Mouse (Mus musculus) hindlimb bud, embryonic 11.5 days (tissue): ENCODE data around the gene Plcd1.
A peak's percentile ranks its signal among the peaks of the same experiment; 100 is the strongest.

Source experiments
- DNase-seq: peaks from one replicate; pipeline ENCODE4 v3.0.0-alpha.2; 2012; ENCODE audit warnings: low read depth, low spot score; ENCODE audit errors: extremely low spot score

Plcd1 gene

GRCm38 (mm10) chr9:119055336-119055735 lies 38.0 kb downstream of the Plcd1 start:
- DNase-seq = no peak

GRCm38 (mm10) chr9:119053964-119054576 lies 39.2 kb downstream of the Plcd1 start:
- DNase-seq = no peak

- DNase-seq = peak; percentile 30
These were observed 41.0 kb downstream of the Plcd1 start, which contains the start of gene Vill for GRCm38 (mm10) chr9:119052154-119052944. Gene Vill (plus strand): TSS chr9:119052778.

- no peak for DNase-seq
These were observed 42.1 kb downstream of the Plcd1 start for GRCm38 (mm10) chr9:119051158-119051557.

GRCm38 (mm10) chr9:119048182-119048903 lies 45.0 kb downstream of the Plcd1 start:
- DNase-seq = no peak

GRCm38 (mm10) chr9:119040101-119040775 lies 53.1 kb downstream of the Plcd1 start:
- no peak for DNase-seq

GRCm38 (mm10) chr9:119038574-119038973 lies 54.7 kb downstream of the Plcd1 start:
- no peak for DNase-seq

- no peak for DNase-seq
These were observed 56.1 kb downstream of the Plcd1 start for GRCm38 (mm10) chr9:119037076-119037730.

GRCm38 (mm10) chr9:119035836-119036235 lies 57.5 kb downstream of the Plcd1 start:
- no peak for DNase-seq

GRCm38 (mm10) chr9:119034676-119035665 lies 58.3 kb downstream of the Plcd1 start:
- no peak for DNase-seq

GRCm38 (mm10) chr9:119034069-119034468 lies 59.2 kb downstream of the Plcd1 start:
- no peak for DNase-seq

GRCm38 (mm10) chr9:119033111-119033921 lies 60.0 kb downstream of the Plcd1 start:
- peak; percentile 37 for DNase-seq

- DNase-seq = no peak
These were observed 60.8 kb downstream of the Plcd1 start for GRCm38 (mm10) chr9:119032538-119032937.

- DNase-seq = no peak
These were observed 61.5 kb downstream of the Plcd1 start for GRCm38 (mm10) chr9:119031772-119032171.

GRCm38 (mm10) chr9:119031038-119031437 lies 62.3 kb downstream of the Plcd1 start:
- no peak for DNase-seq

GRCm38 (mm10) chr9:119029568-119029967 lies 63.7 kb downstream of the Plcd1 start:
- no peak for DNase-seq

- no peak for DNase-seq
These were observed 64.8 kb downstream of the Plcd1 start for GRCm38 (mm10) chr9:119028226-119029195.
